Mouse (Mus musculus): ENCODE measurements around the gene Tor1aip2. TPM values are rescaled to one million over a fixed set of nuclear protein-coding genes. Genes with fewer than 3 reads are reported as not detected.
"Not testable (repeated sequence)": the region's sequence is repeated elsewhere in the genome, so short reads cannot be mapped to it uniquely, and the experiment has no call there.

The Tor1aip2 gene
- 10 to 100 TPM; 38.3 to 43.9 TPM for polyA plus RNA-seq (2017; shearing (Covaris generic))

- peak; percentile 28 for ATAC-seq
Observed at GRCm38 (mm10) chr1:156035269-156035929, at the start of gene Tor1aip2. Tor1aip2 (plus strand) TSS chr1:156035403.

- ATAC-seq, result no peak
Observed at GRCm38 (mm10) chr1:155987625-155988024, 47.6 kb upstream of the Tor1aip2 start.

GRCm38 (mm10) chr1:155989387-155989786 is 45.8 kb upstream of the Tor1aip2 start:
- ATAC-seq, result no peak

- ATAC-seq, result no peak
Observed at GRCm38 (mm10) chr1:155990391-155990790, 44.8 kb upstream of the Tor1aip2 start.

GRCm38 (mm10) chr1:155994524-155994923 is 40.7 kb upstream of the Tor1aip2 start:
- no peak for ATAC-seq

GRCm38 (mm10) chr1:155995612-155996011 is 39.6 kb upstream of the Tor1aip2 start:
- no peak for ATAC-seq

GRCm38 (mm10) chr1:156002366-156002765 is 32.8 kb upstream of the Tor1aip2 start:
- ATAC-seq, result no peak

GRCm38 (mm10) chr1:156003201-156003935 is 31.8 kb upstream of the Tor1aip2 start:
- ATAC-seq, result no peak

GRCm38 (mm10) chr1:156005906-156006305 is 29.3 kb upstream of the Tor1aip2 start:
- ATAC-seq, result no peak

- peak; percentile 83 for ATAC-seq
Observed at GRCm38 (mm10) chr1:156009003-156009402, 26.2 kb upstream of the Tor1aip2 start.

GRCm38 (mm10) chr1:156019800-156020199 is 15.4 kb upstream of the Tor1aip2 start:
- no peak for ATAC-seq

- ATAC-seq, result no peak
Observed at GRCm38 (mm10) chr1:156020402-156020801, 14.8 kb upstream of the Tor1aip2 start.

GRCm38 (mm10) chr1:156024831-156025503 is 10.2 kb upstream of the Tor1aip2 start:
- no peak for ATAC-seq

- peak; percentile 44 for ATAC-seq
Observed at GRCm38 (mm10) chr1:156027849-156028248, 7.4 kb upstream of the Tor1aip2 start.

- ATAC-seq, result peak; percentile 41
Observed at GRCm38 (mm10) chr1:156028340-156028975, 6.7 kb upstream of the Tor1aip2 start.

GRCm38 (mm10) chr1:156033921-156034320 is 1.3 kb upstream of the Tor1aip2 start:
- ATAC-seq, result no peak

- ATAC-seq, result no peak
Observed at GRCm38 (mm10) chr1:156034661-156035060, 542 bp upstream of the Tor1aip2 start.

GRCm38 (mm10) chr1:156035930-156036737 is 931 bp downstream of the Tor1aip2 start, which contains the start of gene Tor1aip1:
Tor1aip1 (minus strand) TSS chr1:156036480.
- ATAC-seq, result peak; percentile 81

- ATAC-seq, result peak; percentile 16
Observed at GRCm38 (mm10) chr1:156037144-156037583, 2.0 kb downstream of the Tor1aip2 start.

- not testable (repeated sequence) for ATAC-seq
Observed at GRCm38 (mm10) chr1:156039989-156040388, 4.8 kb downstream of the Tor1aip2 start.

GRCm38 (mm10) chr1:156040731-156041401 is 5.7 kb downstream of the Tor1aip2 start:
- ATAC-seq, result peak; percentile 52
